Mouse (Mus musculus) naive thymus-derived CD4-positive, alpha-beta T cell, adult 2 months (primary cell): ENCODE measurements around the gene Sema5a.

Experiments used
- DNase-seq: peaks from one replicate; pipeline ENCODE4 v3.0.0-alpha.2; 2011; ENCODE audit warnings: low read depth

Sema5a gene

GRCm38 (mm10) chr15:32647061-32647687 is 402.6 kb downstream of the Sema5a start:
- no peak for DNase-seq

- DNase-seq, result no peak
These were observed 409.4 kb downstream of the Sema5a start for GRCm38 (mm10) chr15:32654046-32654445.

GRCm38 (mm10) chr15:32656017-32656416 is 411.4 kb downstream of the Sema5a start:
- no peak for DNase-seq

- DNase-seq, result no peak
These were observed 431.8 kb downstream of the Sema5a start for GRCm38 (mm10) chr15:32676446-32676845.

- DNase-seq, result no peak
These were observed 440.5 kb downstream of the Sema5a start for GRCm38 (mm10) chr15:32685152-32685551.

- no peak for DNase-seq
These were observed 446.4 kb downstream of the Sema5a start for GRCm38 (mm10) chr15:32691021-32691420.

- no peak for DNase-seq
These were observed 448.4 kb downstream of the Sema5a start for GRCm38 (mm10) chr15:32693006-32693405.

GRCm38 (mm10) chr15:32717298-32717985 is 472.8 kb downstream of the Sema5a start:
- DNase-seq, result no peak

GRCm38 (mm10) chr15:32718293-32718963 is 473.8 kb downstream of the Sema5a start:
- no peak for DNase-seq

GRCm38 (mm10) chr15:32718964-32719311 is 474.3 kb downstream of the Sema5a start:
- DNase-seq, result no peak

GRCm38 (mm10) chr15:32730839-32731238 is 486.2 kb downstream of the Sema5a start:
- DNase-seq, result no peak
